ENCODE assay signal across 8 mouse cellular contexts in genomic region chr11:105347162-105348161, GRCm38 (mm10). TPM values are rescaled to one million over a fixed set of nuclear protein-coding genes. Genes with fewer than 3 reads are reported as not detected.
A peak's percentile ranks its signal among the peaks of the same experiment; 100 is the strongest.
DNase-seq lines count a peak whose midpoint lies in the region; ATAC-seq lines count a peak whose summit lies in the region.

No protein-coding gene starts in this region.

- peaks cover 3% of the 10 kb centered on the region; the same call in 1 of the 2 replicates for H3K36me3 ChIP-seq in intestine, embryonic 16.5 days (ENCODE audit: control insufficient read depth, insufficient read depth, low read length)
- peaks cover 77% of the 10 kb centered on the region for H3K36me3 ChIP-seq in midbrain, embryonic 10.5 days

- peak overlapping the region; percentile 29; the same call in 1 of the 2 replicates for H3K9ac ChIP-seq in intestine, embryonic 16.5 days (ENCODE audit: low read depth, low read length)

- H3K4me1 ChIP-seq in intestine, embryonic 16.5 days (ENCODE audit: control insufficient read depth, insufficient read depth, low read length), result peaks cover 16% of the 10 kb centered on the region
- H3K4me1 ChIP-seq in midbrain, embryonic 10.5 days, result peaks cover 17% of the 10 kb centered on the region

- peak; percentile 59 for DNase-seq in adrenal gland, adult 8-10 months
- peak; percentile 88 for DNase-seq in embryo, embryonic 10.5 days (ENCODE audit: low spot score)
- DNase-seq in gastrocnemius, postnatal 36 days, result peak; percentile 77 to 78
- DNase-seq in left cerebral cortex, postnatal 14 days (ENCODE audit: low spot score in 2 of 2), result peak; percentile 86 to 90
- peak; percentile 80 for DNase-seq in midbrain, embryonic 10.5 days (ENCODE audit: low spot score)
- peak; percentile 74 for DNase-seq in skeletal muscle tissue, adult 2 months (ENCODE audit: low read depth, low spot score)

- no peaks in the 10 kb centered on the region for H3K27me3 ChIP-seq in intestine, embryonic 16.5 days (replicated peaks; ENCODE audit: control insufficient read depth, insufficient read depth, low read length)
- no peaks in the 10 kb centered on the region for H3K27me3 ChIP-seq in midbrain, embryonic 10.5 days (ENCODE audit: low read depth, poor library complexity, severe bottlenecking)

- H3K27ac ChIP-seq in intestine, embryonic 16.5 days (ENCODE audit: low read length), result no peak overlapping the region
- no peak overlapping the region for H3K27ac ChIP-seq in midbrain, embryonic 10.5 days (replicated peaks)

- H3K4me2 ChIP-seq in intestine, embryonic 16.5 days (ENCODE audit: low read depth, low read length), result 0 out of 2 replicates have a peak overlapping the region, but pooled peaks have one; percentile 25

- 60% methylated on average over 28 of the region's 28 CpGs for WGBS in intestine, embryonic 16.5 days
- WGBS in midbrain, embryonic 10.5 days, result 67% methylated on average over 28 of the region's 28 CpGs

- H3K9me3 ChIP-seq in intestine, embryonic 16.5 days (ENCODE audit: control insufficient read depth, low read length), result no peaks in the 10 kb centered on the region
- no peaks in the 10 kb centered on the region for H3K9me3 ChIP-seq in midbrain, embryonic 10.5 days (replicated peaks)

- peak; percentile 75 for ATAC-seq in intestine, embryonic 16.5 days
- ATAC-seq in inflammation-experienced regulatory T-cells, adult 6 months, result no peak

- intact Hi-C loops in gastrocnemius, postnatal 36 days (cut with DNase I), result loop anchor here (2.0 to 5.0 kb wide), 4 partner anchors 77 to 565 kb away; no protein-coding TSS in a partner anchor
- intact Hi-C loops in left cerebral cortex, postnatal 14 days (cut with DNase I), result loop anchor here (5.0 kb wide), 1 partner anchor 565 kb away; no protein-coding TSS in a partner anchor

- no peak overlapping the region for H3K4me3 ChIP-seq in intestine, embryonic 16.5 days (ENCODE audit: low read length)
- H3K4me3 ChIP-seq in midbrain, embryonic 10.5 days, result no peak overlapping the region

RNA-seq across cellular contexts. Expression of gene Mrc2, which starts 55.0 kb away (rescaled TPM):
- total RNA-seq in adrenal gland, adult 8-10 months (2022), result 10 to 100 TPM; 15.4 to 31.1 (median 22.2) TPM
- total RNA-seq in gastrocnemius, postnatal 36 days (2021), result 10 to 100 TPM; 12.9 to 16.0 TPM
- polyA plus RNA-seq in intestine, embryonic 16.5 days (2015; fragmentation: Nextera tagmentation; extraction: Ambion mirVana), result 6.8 and 6.9 TPM in 2 replicates
- 10 to 100 TPM in 1 of 2 experiments, 1 to 10 TPM in 1; 8.9 to 10.1 TPM for total RNA-seq in left cerebral cortex, postnatal 14 days (2021)
- 16.5 and 16.9 TPM in 2 replicates for polyA plus RNA-seq in midbrain, embryonic 10.5 days (2016; fragmentation: Nextera tagmentation; extraction: Ambion mirVana)
- polyA plus RNA-seq in inflammation-experienced regulatory T-cells, adult 6 months (2017; shearing (Covaris generic)), result not detected
